Mouse (Mus musculus): ENCODE measurements at regions not wholly inside any gene's neighbourhood (a gene's known extent, or its start where the extent isn't known, plus 50 kb on each side); places are given as distances from the start of the nearest gene placed in this dataset.
A peak's percentile ranks its signal among the peaks of the same experiment; 100 is the strongest.
"Not testable (repeated sequence)": the region's sequence is repeated elsewhere in the genome, so short reads cannot be mapped to it uniquely, and the experiment has no call there.

- DNase-seq: not testable (repeated sequence)
Measured at GRCm38 (mm10) chr6:22789731-22790130, 85.6 kb upstream of the Ptprz1 start.

GRCm38 (mm10) chr6:22791801-22792200 is 83.5 kb upstream of the Ptprz1 start:
- no peak for DNase-seq

- no peak for DNase-seq
Measured at GRCm38 (mm10) chr6:22792601-22793000, 82.7 kb upstream of the Ptprz1 start.

- peak; percentile 4 for DNase-seq
Measured at GRCm38 (mm10) chr6:22794071-22794721, 81.1 kb upstream of the Ptprz1 start.

- DNase-seq: no peak
Measured at GRCm38 (mm10) chr6:22794755-22795154, 80.5 kb upstream of the Ptprz1 start.

GRCm38 (mm10) chr6:22795291-22795860 is 79.9 kb upstream of the Ptprz1 start:
- no peak for DNase-seq

GRCm38 (mm10) chr6:22801908-22802307 is 73.4 kb upstream of the Ptprz1 start:
- no peak for DNase-seq

GRCm38 (mm10) chr6:22802399-22803092 is 72.8 kb upstream of the Ptprz1 start:
- peak; percentile 4 for DNase-seq

GRCm38 (mm10) chr6:22803886-22804285 is 71.4 kb upstream of the Ptprz1 start:
- no peak for DNase-seq

GRCm38 (mm10) chr6:22825086-22825768 is 50.1 kb upstream of the Ptprz1 start:
- DNase-seq: no peak

All from cerebellum, adult 8-10 months (tissue).